Mouse (Mus musculus): Measurements from ENCODE around the gene Spire2.
A peak's percentile ranks its signal among the peaks of the same experiment; 100 is the strongest.

The Spire2 gene

GRCm38 (mm10) chr8:123334467-123334866 lies 2.0 kb downstream of the Spire2 start:
- DNase-seq: no peak

GRCm38 (mm10) chr8:123337475-123337874 lies 5.0 kb downstream of the Spire2 start:
- peak; percentile 36 to 41 for DNase-seq

- no peak for DNase-seq
These were observed 7.6 kb downstream of the Spire2 start for GRCm38 (mm10) chr8:123340071-123340470.

- no peak for DNase-seq
These were observed 8.8 kb downstream of the Spire2 start for GRCm38 (mm10) chr8:123341040-123342015.

- DNase-seq: no peak
These were observed 9.7 kb downstream of the Spire2 start for GRCm38 (mm10) chr8:123342253-123342652.

- no peak for DNase-seq
These were observed 10.4 kb downstream of the Spire2 start for GRCm38 (mm10) chr8:123342911-123343310.

- peak; percentile 30 to 48 for DNase-seq
These were observed 10.9 kb downstream of the Spire2 start for GRCm38 (mm10) chr8:123343422-123343821.

- no peak for DNase-seq
These were observed 12.6 kb downstream of the Spire2 start for GRCm38 (mm10) chr8:123345135-123345534.

GRCm38 (mm10) chr8:123345856-123346255 lies 13.3 kb downstream of the Spire2 start:
- no peak for DNase-seq

GRCm38 (mm10) chr8:123347293-123347692 lies 14.8 kb downstream of the Spire2 start:
- no peak for DNase-seq

- peak; percentile 68 to 72 for DNase-seq
These were observed 15.8 kb downstream of the Spire2 start for GRCm38 (mm10) chr8:123348237-123348843.

- no peak for DNase-seq
These were observed 16.6 kb downstream of the Spire2 start for GRCm38 (mm10) chr8:123349073-123349472.

GRCm38 (mm10) chr8:123352118-123352517 lies 19.6 kb downstream of the Spire2 start:
- no peak for DNase-seq

GRCm38 (mm10) chr8:123352786-123353185 lies 20.3 kb downstream of the Spire2 start:
- peak in 1 of 2 experiments; percentile 74 for DNase-seq

GRCm38 (mm10) chr8:123353216-123353615 lies 20.7 kb downstream of the Spire2 start:
- DNase-seq: no peak

- peak; percentile 76 to 93 for DNase-seq
These were observed 28.7 kb downstream of the Spire2 start for GRCm38 (mm10) chr8:123361082-123361739.

- peak; percentile 94 to 96 for DNase-seq
These were observed 41.1 kb downstream of the Spire2 start, which contains the start of gene Tcf25 for GRCm38 (mm10) chr8:123373403-123374238. TSS of gene Tcf25 (plus strand) at chr8:123373753.

- peak; percentile 90 to 93 for DNase-seq
These were observed 41.7 kb downstream of the Spire2 start for GRCm38 (mm10) chr8:123374239-123374578.

- DNase-seq: no peak
These were observed 43.2 kb downstream of the Spire2 start for GRCm38 (mm10) chr8:123375701-123376100.

GRCm38 (mm10) chr8:123376106-123376505 lies 43.6 kb downstream of the Spire2 start:
- no peak for DNase-seq

GRCm38 (mm10) chr8:123381711-123382110 lies 49.2 kb downstream of the Spire2 start:
- DNase-seq: no peak

- DNase-seq: no peak
These were observed 50.0 kb downstream of the Spire2 start for GRCm38 (mm10) chr8:123382516-123382915.
